Mouse (Mus musculus) liver, embryonic 16.5 days (tissue): ENCODE results near the gene 0610012G03Rik. TPM values are rescaled to one million over a fixed set of nuclear protein-coding genes. Genes with fewer than 3 reads are reported as not detected.

Experiments
- ATAC-seq: fragments of 200-750 bp; cut with Nextera tagmentation; 2 replicates; pipeline ENCODE4 v1.8.0; 2017; ENCODE audit warnings: low read depth, mild to moderate bottlenecking, moderate number of reproducible peaks, moderate library complexity
- H3K27ac ChIP-seq: fragments of 300-500 bp; sonication (generic); 2 replicates; pipeline ENCODE4 v1.5.1; 2014; ENCODE audit warnings: mild to moderate bottlenecking, low read length
- H3K27me3 ChIP-seq: fragments of 300-500 bp; sonication (generic); 2 replicates; pipeline ENCODE4 v1.6.1; 2014; ENCODE audit warnings: low read depth, low read length, mixed read lengths; ENCODE audit not compliant: control insufficient read depth, insufficient read depth
- H3K36me3 ChIP-seq: fragments of 300-500 bp; sonication (generic); 2 replicates; pipeline ENCODE4 v1.6.1; 2014; ENCODE audit warnings: mild to moderate bottlenecking; ENCODE audit not compliant: control insufficient read depth, insufficient read depth
- H3K4me1 ChIP-seq: fragments of 300-500 bp; sonication (generic); 2 replicates; pipeline ENCODE4 v1.6.1; 2014; ENCODE audit warnings: low read depth, low read length, mixed read lengths; ENCODE audit not compliant: control insufficient read depth
- H3K4me2 ChIP-seq: fragments of 300-500 bp; sonication (generic); 2 replicates; pipeline ENCODE4 v1.6.1; 2014; ENCODE audit warnings: low read depth, low read length, mixed read lengths
- H3K4me3 ChIP-seq: fragments of 300-500 bp; sonication (generic); 2 replicates; pipeline ENCODE4 v1.5.1; 2014; ENCODE audit warnings: low read depth, mild to moderate bottlenecking, low read length
- H3K9ac ChIP-seq: fragments of 300-500 bp; sonication (generic); 2 replicates; pipeline ENCODE4 v1.6.1; 2014; ENCODE audit warnings: low read depth, low read length
- H3K9me3 ChIP-seq: fragments of 300-500 bp; sonication (generic); replicated peaks from 2 replicates; pipeline ENCODE4 v1.6.1; 2016; ENCODE audit warnings: low read length; ENCODE audit not compliant: control insufficient read depth
- WGBS: fragments of 180-500 bp; shearing (Covaris S2); extraction: QIAGEN DNeasy Blood & Tissue Kit; methylation state at CpG from one replicate; pipeline ENCODE4 v1.1.7; 2014; ENCODE audit not compliant: insufficient replicate concordance; 5-methylcytosine and 5-hydroxymethylcytosine counted together
- polyA plus RNA-seq: library from polyadenylated mRNA; unstranded; fragments of >200 nt; fragmentation: Nextera tagmentation; extraction: Ambion mirVana; gene quantifications from 2 replicates; pipeline ENCODE4 v1.2.1, GENCODE M21; 2015

The 0610012G03Rik gene
- polyA plus RNA-seq = 36.7 and 37.4 TPM in 2 replicates

GRCm38 (mm10) chr16:31948345-31948774 lies at the start of gene 0610012G03Rik, which contains the start of gene Ncbp2:
0610012G03Rik (minus strand) TSS chr16:31948494.
Ncbp2 (plus strand) TSS chr16:31948513.
- Histone ChIP-seq H3K4me1 (peaks cover 26% of the 10 kb centered on the region), H3K9me3 (no peaks in the 10 kb centered on the region), H3K27me3 (no peaks in the 10 kb centered on the region), H3K27ac (peak within 1 kb of the TSS; percentile 74), H3K9ac (peak within 1 kb of the TSS; percentile 80), H3K36me3 (peaks cover 2% of the 10 kb centered on the region; the same call in 1 of the 2 replicates), H3K4me3 (peak within 1 kb of the TSS; percentile 91), H3K4me2 (peak within 1 kb of the TSS; percentile 91)
- peak; percentile 90 for ATAC-seq
- under 1% methylated on average over 54 of the region's 55 CpGs for WGBS

- no peaks in the 10 kb centered on the region for H3K9me3 ChIP-seq
- WGBS = 66% methylated on average over 5 of the region's 5 CpGs
- H3K27me3 ChIP-seq = no peaks in the 10 kb centered on the region
- H3K27ac ChIP-seq = no peak overlapping the region
- peak; percentile 70 for ATAC-seq
- no peak overlapping the region for H3K4me3 ChIP-seq
- H3K4me2 ChIP-seq = no peak overlapping the region
- peaks cover 3% of the 10 kb centered on the region; the same call in 1 of the 2 replicates for H3K36me3 ChIP-seq
- H3K4me1 ChIP-seq = no peaks in the 10 kb centered on the region
- no peak overlapping the region for H3K9ac ChIP-seq
Observed at GRCm38 (mm10) chr16:31996371-31996770, 48.1 kb upstream of the 0610012G03Rik start.

- Histone ChIP-seq H3K27ac (no peak overlapping the region), H3K9me3 (no peaks in the 10 kb centered on the region), H3K9ac (no peak overlapping the region), H3K27me3 (no peaks in the 10 kb centered on the region), H3K36me3 (peaks cover 3% of the 10 kb centered on the region; the same call in 1 of the 2 replicates), H3K4me2 (no peak overlapping the region), H3K4me1 (no peaks in the 10 kb centered on the region), H3K4me3 (no peak overlapping the region)
- no peak for ATAC-seq
Observed at GRCm38 (mm10) chr16:31993946-31994345, 45.7 kb upstream of the 0610012G03Rik start.

GRCm38 (mm10) chr16:31993195-31993594 lies 44.9 kb upstream of the 0610012G03Rik start:
- WGBS = 74% methylated on average over 4 of the region's 4 CpGs
- H3K27ac ChIP-seq = 0 out of 2 replicates have a peak overlapping the region, but pooled peaks have one; percentile 37
- H3K4me1 ChIP-seq = no peaks in the 10 kb centered on the region
- no peak overlapping the region for H3K9ac ChIP-seq
- no peaks in the 10 kb centered on the region for H3K9me3 ChIP-seq
- H3K27me3 ChIP-seq = no peaks in the 10 kb centered on the region
- peak; percentile 27; the same call in 1 of the 2 replicates for ATAC-seq
- peaks cover 3% of the 10 kb centered on the region; the same call in 1 of the 2 replicates for H3K36me3 ChIP-seq
- no peak overlapping the region for H3K4me3 ChIP-seq
- H3K4me2 ChIP-seq = no peak overlapping the region

- Histone ChIP-seq H3K9me3 (no peaks in the 10 kb centered on the region), H3K27ac (no peak overlapping the region), H3K36me3 (peaks cover 4% of the 10 kb centered on the region; the same call in 1 of the 2 replicates), H3K4me2 (no peak overlapping the region), H3K4me1 (no peaks in the 10 kb centered on the region), H3K27me3 (no peaks in the 10 kb centered on the region), H3K4me3 (no peak overlapping the region), H3K9ac (no peak overlapping the region)
- WGBS = 53% methylated on average over 1 of the region's 1 CpGs
- no peak for ATAC-seq
Observed at GRCm38 (mm10) chr16:31992039-31992438, 43.7 kb upstream of the 0610012G03Rik start.

- Histone ChIP-seq H3K4me3 (no peak overlapping the region), H3K36me3 (no peaks in the 10 kb centered on the region; the same call in 1 of the 2 replicates), H3K9ac (no peak overlapping the region), H3K27me3 (no peaks in the 10 kb centered on the region), H3K4me2 (no peak overlapping the region), H3K4me1 (no peaks in the 10 kb centered on the region), H3K9me3 (no peaks in the 10 kb centered on the region), H3K27ac (no peak overlapping the region)
- no peak for ATAC-seq
- WGBS = 67% methylated on average over 5 of the region's 5 CpGs
Observed at GRCm38 (mm10) chr16:31980946-31981345, 32.7 kb upstream of the 0610012G03Rik start.

GRCm38 (mm10) chr16:31979501-31979900 lies 31.2 kb upstream of the 0610012G03Rik start:
- no peak for ATAC-seq
- Histone ChIP-seq H3K4me2 (no peak overlapping the region), H3K4me3 (no peak overlapping the region), H3K36me3 (no peaks in the 10 kb centered on the region; the same call in 1 of the 2 replicates), H3K27me3 (no peaks in the 10 kb centered on the region), H3K4me1 (no peaks in the 10 kb centered on the region), H3K27ac (no peak overlapping the region), H3K9me3 (no peaks in the 10 kb centered on the region), H3K9ac (no peak overlapping the region)
- WGBS = 74% methylated on average over 3 of the region's 3 CpGs

- no peak for ATAC-seq
- Histone ChIP-seq H3K9ac (no peak overlapping the region), H3K4me3 (no peak overlapping the region), H3K27ac (no peak overlapping the region), H3K9me3 (no peaks in the 10 kb centered on the region), H3K36me3 (no peaks in the 10 kb centered on the region; the same call in 1 of the 2 replicates), H3K4me2 (no peak overlapping the region), H3K27me3 (no peaks in the 10 kb centered on the region), H3K4me1 (no peaks in the 10 kb centered on the region)
- 78% methylated on average over 4 of the region's 4 CpGs for WGBS
Observed at GRCm38 (mm10) chr16:31975258-31975657, 27.0 kb upstream of the 0610012G03Rik start.

GRCm38 (mm10) chr16:31963224-31963623 lies 14.9 kb upstream of the 0610012G03Rik start:
- H3K4me1 ChIP-seq = no peaks in the 10 kb centered on the region
- H3K27me3 ChIP-seq = no peaks in the 10 kb centered on the region
- peaks cover 4% of the 10 kb centered on the region; the same call in 1 of the 2 replicates for H3K36me3 ChIP-seq
- no peak overlapping the region for H3K27ac ChIP-seq
- WGBS = 79% methylated on average over 7 of the region's 7 CpGs
- no peak overlapping the region for H3K4me2 ChIP-seq
- no peak overlapping the region for H3K9ac ChIP-seq
- no peak for ATAC-seq
- no peaks in the 10 kb centered on the region for H3K9me3 ChIP-seq
- no peak overlapping the region for H3K4me3 ChIP-seq
